Mouse (Mus musculus) right cerebral cortex, postnatal 36 days (tissue): ENCODE results near the gene Lias.

Experiments used
- DNase-seq, 2 experiments: peaks; one replicate each; pipeline ENCODE4 v3.0.0; 2022; ENCODE audit warnings: low spot score in 2 of 2, mixed read lengths in 1 of 2

The Lias gene

GRCm38 (mm10) chr5:65425251-65425650, 34.0 kb downstream of the Lias start:
- no peak for DNase-seq

- no peak for DNase-seq
Measured at GRCm38 (mm10) chr5:65428321-65428720, 37.0 kb downstream of the Lias start.

GRCm38 (mm10) chr5:65429441-65429840, 38.1 kb downstream of the Lias start:
- DNase-seq = no peak

GRCm38 (mm10) chr5:65434471-65435362, 43.4 kb downstream of the Lias start:
- peak in 1 of 2 experiments; percentile 16 for DNase-seq

DNA sequence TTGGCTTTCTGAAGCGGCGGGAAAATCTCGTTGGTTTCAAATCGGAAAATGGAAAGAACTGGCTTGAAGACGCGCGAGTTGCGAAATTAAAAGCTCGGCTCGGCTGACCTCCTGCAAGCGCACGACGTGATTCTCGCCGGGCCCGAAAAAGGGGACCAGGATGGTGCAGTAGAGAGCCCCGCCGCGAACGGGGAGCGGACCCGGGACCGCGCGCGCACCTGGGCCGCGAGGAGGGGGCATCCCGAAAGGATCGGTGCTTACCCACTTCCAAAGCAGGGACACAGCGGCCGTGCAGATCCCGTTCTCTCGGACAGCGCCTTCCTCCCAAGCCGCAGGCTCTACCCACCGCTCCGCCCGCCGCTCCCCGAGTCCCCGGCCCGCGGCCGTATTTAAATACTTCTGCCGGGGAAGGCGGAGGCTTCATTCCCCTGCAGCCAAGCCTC, 44.1 kb downstream of the Lias start:
- DNase-seq = peak in 1 of 2 experiments; percentile 9

DNA sequence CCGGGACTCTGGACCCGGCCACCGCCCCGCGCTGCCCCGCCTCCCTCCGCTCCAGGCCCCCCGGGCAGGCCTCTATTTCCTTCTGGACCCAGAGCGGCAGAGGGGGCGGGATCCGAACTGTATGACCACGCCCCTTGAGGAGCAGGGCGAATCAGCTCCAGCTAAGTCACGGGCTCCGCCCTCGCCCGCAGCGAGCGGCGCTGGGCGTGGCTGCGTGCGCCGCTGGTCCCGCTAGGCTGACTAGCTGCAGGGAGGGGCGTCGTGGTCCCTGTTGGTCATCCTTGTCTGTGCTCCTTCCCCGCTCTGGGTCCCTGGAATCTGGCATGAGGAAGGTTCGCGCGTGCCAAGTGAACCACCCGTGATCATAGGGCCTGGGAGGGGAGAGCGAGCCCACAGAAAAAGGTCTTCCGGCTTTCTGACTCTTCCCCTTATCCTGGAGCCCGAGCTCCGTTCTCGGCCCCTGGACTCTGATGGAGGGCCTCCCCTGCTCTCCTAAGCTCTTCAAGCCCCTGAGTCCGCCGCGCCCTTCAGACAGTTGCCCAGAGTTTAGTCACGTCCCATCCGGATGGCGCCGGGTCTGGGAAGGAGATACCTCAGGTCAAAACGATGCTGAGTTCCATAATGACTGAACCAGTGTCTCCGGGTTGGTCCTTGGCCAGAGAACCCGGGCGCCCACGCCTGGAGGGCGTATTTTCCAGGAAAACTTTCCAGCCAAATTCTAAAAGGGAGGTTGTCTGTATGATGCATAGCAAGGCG, 44.7 kb downstream of the Lias start, which contains the start of gene Ugdh:
Gene Ugdh (minus strand): TSS at position 144 of the 756 bp plus-strand sequence.
- peak; percentile 94 to 97 for DNase-seq

DNA sequence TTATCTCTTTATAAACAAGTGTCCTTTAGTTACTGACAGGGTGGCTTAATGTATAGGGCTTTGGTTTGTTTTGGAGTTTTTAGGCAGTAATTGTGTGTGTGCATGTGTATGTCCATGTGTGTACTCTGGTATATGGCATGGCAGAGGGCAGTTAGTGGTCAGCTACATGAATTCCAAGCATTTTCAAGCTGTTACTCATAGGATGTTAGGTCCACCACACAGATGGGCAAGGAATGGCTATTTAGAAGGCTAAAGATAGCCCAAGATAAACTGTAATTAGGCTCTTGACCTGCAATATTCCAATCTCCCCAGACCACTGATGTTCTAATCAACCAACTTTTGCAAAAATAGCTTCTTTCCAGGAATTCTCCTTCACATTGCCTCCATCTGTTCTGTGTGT, 46.7 kb downstream of the Lias start:
- DNase-seq = no peak

DNA sequence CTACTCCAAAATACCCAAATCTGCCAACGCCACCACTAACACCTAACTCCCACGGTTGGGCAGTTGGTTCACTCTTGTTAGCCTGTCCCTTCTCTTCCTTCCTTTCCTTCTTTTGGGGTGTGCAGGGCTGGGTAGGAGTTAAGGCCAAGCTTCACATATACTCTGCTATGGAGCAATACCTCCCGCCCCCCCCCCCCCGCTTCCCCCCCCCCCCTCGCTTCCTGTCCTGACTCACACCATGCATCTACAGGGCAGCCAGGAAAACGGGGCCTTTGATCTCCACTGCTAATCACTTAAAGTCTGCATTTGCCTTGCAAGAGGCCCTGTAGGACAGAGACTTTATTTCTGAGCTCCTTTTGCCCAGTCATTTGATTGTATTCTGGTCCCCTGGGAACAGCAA, 53.7 kb downstream of the Lias start:
- no peak for DNase-seq

DNA sequence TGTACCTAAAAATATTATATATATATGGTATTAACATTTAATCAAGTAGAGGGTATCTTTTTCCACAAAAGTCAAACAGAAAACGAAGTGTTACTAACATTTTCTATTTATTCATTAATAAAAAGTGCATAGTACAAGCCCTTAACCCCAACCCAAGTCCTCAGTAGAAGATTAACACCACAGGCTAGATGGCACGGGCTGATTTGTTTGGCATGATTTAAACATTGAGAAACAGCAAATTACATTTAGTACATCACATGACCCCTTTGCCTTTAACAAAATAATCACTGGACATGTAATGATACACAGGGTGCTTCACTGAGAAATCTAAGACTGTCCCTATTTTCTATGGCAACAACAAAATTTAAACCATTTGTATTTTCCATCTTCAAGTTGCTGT, 55.5 kb downstream of the Lias start:
- DNase-seq = no peak

- DNase-seq = no peak
Measured at GRCm38 (mm10) chr5:65447826-65448225, 56.5 kb downstream of the Lias start.

- DNase-seq = no peak
Measured at GRCm38 (mm10) chr5:65448941-65449340, 57.6 kb downstream of the Lias start.

DNA sequence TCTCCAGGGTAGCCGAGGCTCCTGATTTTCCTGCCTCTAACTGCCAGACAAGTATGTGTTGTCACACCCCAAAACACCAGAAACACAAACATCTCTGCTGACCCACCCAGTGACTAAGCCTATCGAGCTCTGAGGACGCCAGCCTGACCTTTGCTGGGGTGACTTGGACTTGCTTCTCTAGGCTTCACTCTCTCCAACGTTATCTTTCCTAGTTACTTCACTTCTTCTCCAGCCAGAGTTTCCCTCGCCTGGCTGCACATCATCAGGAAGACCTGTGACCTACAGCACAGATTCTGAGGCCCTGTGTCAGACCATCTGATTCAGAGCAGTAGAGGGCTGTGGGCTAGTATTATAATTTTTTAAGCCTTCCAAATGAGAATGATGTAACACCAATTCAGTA, 63.5 kb downstream of the Lias start:
- DNase-seq = no peak

GRCm38 (mm10) chr5:65457086-65457827, 66.0 kb downstream of the Lias start:
- no peak for DNase-seq

DNA sequence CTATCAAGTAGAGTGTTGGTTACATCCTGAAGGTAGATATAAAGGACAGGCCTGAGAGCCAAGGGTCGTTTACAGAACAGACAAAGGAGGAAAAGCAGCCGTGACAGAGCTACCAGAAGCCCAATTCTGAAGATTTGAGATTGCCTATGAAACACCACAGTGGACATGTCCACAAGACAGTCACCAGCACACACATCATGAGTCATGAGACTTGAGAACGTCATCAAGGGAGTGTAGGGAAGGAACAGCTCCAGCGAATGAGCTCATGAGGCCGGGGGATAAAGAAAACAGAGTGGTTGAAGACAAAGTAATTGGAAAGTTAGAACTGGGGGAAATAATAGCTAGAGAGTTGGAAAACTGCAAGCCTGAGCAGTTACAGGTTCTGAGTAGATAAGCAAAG, 66.5 kb downstream of the Lias start:
- no peak for DNase-seq

GRCm38 (mm10) chr5:65459454-65459853, 68.2 kb downstream of the Lias start:
- no peak for DNase-seq
